Mouse (Mus musculus) c-Kit-positive CD71-negative TER-119-negative erythroid progenitor cells, embryonic 14.5 days (primary cell): ENCODE results near the gene Wdr86.
"Not testable (repeated sequence)": the region's sequence is repeated elsewhere in the genome, so short reads cannot be mapped to it uniquely, and the experiment has no call there.

Experiments
- DNase-seq: peaks from one replicate; pipeline ENCODE4 v3.0.0-alpha.2; 2013; ENCODE audit warnings: low read depth

Wdr86 gene

GRCm38 (mm10) chr5:24730488-24730871 is at the start of gene Wdr86:
Wdr86 (minus strand) TSS chr5:24730727.
- DNase-seq = no peak

- DNase-seq = peak; percentile 33
Observed at GRCm38 (mm10) chr5:24779881-24780512, 49.5 kb upstream of the Wdr86 start.

- DNase-seq = no peak
Observed at GRCm38 (mm10) chr5:24779321-24779720, 48.8 kb upstream of the Wdr86 start.

GRCm38 (mm10) chr5:24778843-24779140 is 48.3 kb upstream of the Wdr86 start:
- no peak for DNase-seq

- DNase-seq = no peak
Observed at GRCm38 (mm10) chr5:24778082-24778842, 47.7 kb upstream of the Wdr86 start.

- no peak for DNase-seq
Observed at GRCm38 (mm10) chr5:24776681-24777080, 46.2 kb upstream of the Wdr86 start.

- not testable (repeated sequence) for DNase-seq
Observed at GRCm38 (mm10) chr5:24774549-24774948, 44.0 kb upstream of the Wdr86 start.

GRCm38 (mm10) chr5:24757816-24758215 is 27.3 kb upstream of the Wdr86 start, which contains the start of gene Crygn:
Crygn (minus strand) TSS chr5:24758008.
- DNase-seq = no peak

- DNase-seq = no peak
Observed at GRCm38 (mm10) chr5:24756931-24757330, 26.4 kb upstream of the Wdr86 start.

GRCm38 (mm10) chr5:24752175-24752498 is 21.6 kb upstream of the Wdr86 start:
- no peak for DNase-seq

GRCm38 (mm10) chr5:24751305-24752174 is 21.0 kb upstream of the Wdr86 start:
- no peak for DNase-seq

GRCm38 (mm10) chr5:24750321-24751304 is 20.1 kb upstream of the Wdr86 start:
- peak; percentile 75 for DNase-seq

GRCm38 (mm10) chr5:24749731-24750130 is 19.2 kb upstream of the Wdr86 start:
- no peak for DNase-seq

GRCm38 (mm10) chr5:24747533-24747932 is 17.0 kb upstream of the Wdr86 start:
- no peak for DNase-seq

GRCm38 (mm10) chr5:24743956-24744355 is 13.4 kb upstream of the Wdr86 start:
- DNase-seq = no peak

GRCm38 (mm10) chr5:24741172-24741885 is 10.8 kb upstream of the Wdr86 start:
- no peak for DNase-seq

GRCm38 (mm10) chr5:24739141-24739753 is 8.7 kb upstream of the Wdr86 start:
- DNase-seq = no peak

- no peak for DNase-seq
Observed at GRCm38 (mm10) chr5:24738517-24738916, 8.0 kb upstream of the Wdr86 start.

GRCm38 (mm10) chr5:24737595-24737994 is 7.1 kb upstream of the Wdr86 start:
- no peak for DNase-seq

- no peak for DNase-seq
Observed at GRCm38 (mm10) chr5:24733771-24734426, 3.4 kb upstream of the Wdr86 start.
